Mouse (Mus musculus) liver, postnatal 0 days (tissue): ENCODE data around the gene Psen2.

Experiments
- CTCF ChIP-seq: sonication (generic); IDR thresholded peaks from 2 replicates; pipeline ENCODE4 v1.5.1; 2016; ENCODE audit warnings: antibody characterized with exemption, low read depth
- EP300 ChIP-seq: IDR thresholded peaks from 2 replicates; pipeline ENCODE4 v1.6.1; 2016; ENCODE audit warnings: antibody characterized with exemption, low read depth, mild to moderate bottlenecking

DNA sequence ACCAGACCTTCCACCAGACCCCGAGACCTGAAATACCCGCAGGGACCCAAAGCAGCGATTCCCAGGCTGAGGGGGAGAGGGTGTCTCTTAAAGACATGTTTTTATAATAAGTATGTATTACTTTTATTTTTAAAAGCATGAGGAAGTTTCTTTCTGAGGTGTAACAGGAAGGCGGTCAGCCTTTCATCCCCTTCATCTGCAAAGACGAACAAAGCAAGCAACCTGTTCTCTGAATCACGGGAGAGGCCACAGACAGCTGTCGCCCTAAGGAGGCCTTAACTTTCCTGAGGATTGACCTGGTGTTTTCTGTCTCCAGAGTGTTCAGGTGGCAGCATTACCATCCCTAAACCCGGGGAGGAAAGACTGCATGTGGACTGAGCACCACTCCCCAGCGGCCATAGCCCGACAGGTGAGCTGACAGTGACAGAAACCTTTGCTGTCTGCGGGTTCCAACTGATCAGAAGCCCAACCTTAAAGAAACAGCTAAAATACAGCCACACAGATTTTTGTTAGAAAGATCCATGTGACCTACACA, 10.5 kb downstream of the Psen2 start:
- no peak for TF ChIP-seq CTCF
- TF ChIP-seq EP300, result no peak
